Mouse (Mus musculus): ENCODE results near the gene Mtf1. TPM values are rescaled to one million over a fixed set of nuclear protein-coding genes. Genes with fewer than 3 reads are reported as not detected.

The Mtf1 gene
- polyA plus RNA-seq, 1 experiment from 2014 or later: 13.2 TPM

Other genes with a start within 250 kb of the Mtf1 start
- not detected in 2 replicates for gene 3100002H09Rik, start 191.3 kb upstream of the Mtf1 start, polyA plus RNA-seq (2015; fragmentation: Nextera tagmentation; extraction: Ambion mirVana)
- 0.06 and 0.14 TPM in 2 replicates for gene Pou3f1, start 145.3 kb upstream of the Mtf1 start, polyA plus RNA-seq (2015; fragmentation: Nextera tagmentation; extraction: Ambion mirVana)
- gene Utp11, start 108.5 kb upstream of the Mtf1 start, polyA plus RNA-seq (2015; fragmentation: Nextera tagmentation; extraction: Ambion mirVana): 57.7 and 60.8 TPM in 2 replicates
- 5.3 and 9.3 TPM in 2 replicates for gene Fhl3, start 101.4 kb upstream of the Mtf1 start, polyA plus RNA-seq (2015; fragmentation: Nextera tagmentation; extraction: Ambion mirVana)
- 148 and 151 TPM in 2 replicates for gene Sf3a3, start 87.3 kb upstream of the Mtf1 start, polyA plus RNA-seq (2015; fragmentation: Nextera tagmentation; extraction: Ambion mirVana)
- gene Inpp5b, start 60.3 kb upstream of the Mtf1 start, polyA plus RNA-seq (2015; fragmentation: Nextera tagmentation; extraction: Ambion mirVana): 28.2 and 35.5 TPM in 2 replicates
- 36.1 and 40.5 TPM in 2 replicates for gene Yrdc, start 48.6 kb downstream of the Mtf1 start, polyA plus RNA-seq (2015; fragmentation: Nextera tagmentation; extraction: Ambion mirVana)
- 58.2 and 59.0 TPM in 2 replicates for gene 1110065P20Rik, start 49.1 kb downstream of the Mtf1 start, polyA plus RNA-seq (2015; fragmentation: Nextera tagmentation; extraction: Ambion mirVana)
- 0.42 and 0.59 TPM in 2 replicates for gene Maneal, start 60.1 kb downstream of the Mtf1 start, polyA plus RNA-seq (2015; fragmentation: Nextera tagmentation; extraction: Ambion mirVana)
- gene Epha10, start 78.8 kb downstream of the Mtf1 start, polyA plus RNA-seq (2015; fragmentation: Nextera tagmentation; extraction: Ambion mirVana): not detected in 2 replicates
- 11.9 and 13.1 TPM in 2 replicates for gene 9930104L06Rik, start 134.9 kb downstream of the Mtf1 start, polyA plus RNA-seq (2015; fragmentation: Nextera tagmentation; extraction: Ambion mirVana)
- 154 and 166 TPM in 2 replicates for gene Cdca8, start 137.2 kb downstream of the Mtf1 start, polyA plus RNA-seq (2015; fragmentation: Nextera tagmentation; extraction: Ambion mirVana)
- 7.4 and 9.5 TPM in 2 replicates for gene Rspo1, start 184.3 kb downstream of the Mtf1 start, polyA plus RNA-seq (2015; fragmentation: Nextera tagmentation; extraction: Ambion mirVana)
- 70.9 and 78.3 TPM in 2 replicates for gene Gnl2, start 214.5 kb downstream of the Mtf1 start, polyA plus RNA-seq (2015; fragmentation: Nextera tagmentation; extraction: Ambion mirVana)